Mouse (Mus musculus) lung, postnatal 0 days (tissue): ENCODE data around the gene Wbp11.

Experiments
- CTCF ChIP-seq: IDR thresholded peaks from 2 replicates; pipeline ENCODE4 v1.5.1; 2016; ENCODE audit warnings: antibody characterized with exemption, mild to moderate bottlenecking
- EP300 ChIP-seq: IDR thresholded peaks from 2 replicates; pipeline ENCODE4 v1.6.1; 2016; ENCODE audit warnings: antibody characterized with exemption, mild to moderate bottlenecking, control low read depth

DNA sequence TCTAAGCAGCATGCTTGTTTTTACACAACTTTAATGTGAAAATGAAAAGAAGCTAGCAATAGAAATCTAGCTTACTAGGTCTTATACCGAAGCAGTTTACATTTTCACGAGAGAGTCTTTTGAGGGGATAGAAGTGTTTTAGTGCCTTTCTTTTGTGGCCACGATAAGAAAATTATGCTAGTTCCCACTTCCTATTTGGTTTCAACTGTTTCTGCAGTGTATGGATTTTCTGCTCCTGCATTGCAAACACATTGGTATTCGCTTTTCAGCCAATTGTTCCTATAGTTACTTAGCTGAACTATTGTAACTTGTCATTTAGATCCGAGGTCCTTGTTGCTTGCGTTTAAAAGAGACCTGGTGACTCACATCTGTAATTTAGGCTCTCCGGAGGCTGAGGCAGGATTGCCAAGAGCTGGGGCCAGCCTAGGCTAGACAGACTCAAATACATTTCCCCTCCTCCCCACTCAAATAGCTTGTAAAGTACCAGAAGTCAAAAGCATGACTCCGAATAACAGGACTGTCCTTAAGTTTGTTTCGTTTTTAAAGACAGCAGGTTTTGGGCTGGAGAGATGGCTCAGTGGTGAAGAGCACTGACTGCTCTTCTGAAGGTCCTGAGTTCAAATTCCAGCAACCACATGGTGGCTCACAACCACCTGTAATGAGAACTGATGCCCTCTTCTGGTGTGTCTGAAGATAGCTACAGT lies 23.2 kb downstream of the Wbp11 start:
- TF ChIP-seq CTCF = no peak
- no peak for TF ChIP-seq EP300
